Comparison of ENCODE assay signal across 22 mouse cellular contexts in the genomic region with DNA sequence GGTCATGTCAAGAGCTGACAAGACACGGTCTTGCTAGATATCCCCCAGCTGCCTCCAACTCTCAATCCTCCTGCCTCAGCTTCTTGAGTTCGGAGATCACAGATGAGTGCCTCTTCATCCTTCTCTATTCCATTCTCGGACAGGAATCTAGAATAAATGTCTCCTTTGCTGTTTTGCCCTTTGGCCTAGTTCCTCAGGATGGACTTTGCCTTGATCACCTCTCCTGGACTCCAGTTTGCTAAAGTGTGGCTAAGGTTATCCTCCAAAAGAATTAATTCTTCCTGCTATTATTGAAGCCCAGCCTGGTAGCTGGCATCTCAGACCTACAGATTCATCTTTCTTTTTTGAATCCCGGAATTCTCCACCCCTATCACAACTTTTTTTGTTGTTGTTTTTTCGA. TPM values are rescaled to one million over a fixed set of nuclear protein-coding genes. Genes with fewer than 3 reads are reported as not detected.
DNase-seq lines count a peak whose midpoint lies in the region; ATAC-seq and TF ChIP-seq lines count a peak whose summit lies in the region.
"Had no signal": no experiment of that assay in that cellular context is flagged by ENCODE, and none has a peak within 500 bp of the region (broad histone marks: within the 10 kb centered on the region; RNA-seq: fewer than 3 reads in every experiment).

No protein-coding gene starts in this region.

- no peaks in the 10 kb centered on the region for H3K9me3 ChIP-seq in kidney, embryonic 14.5 days (ENCODE audit: control insufficient read depth, low read length)
- H3K9me3 ChIP-seq in intestine, postnatal 0 days (ENCODE audit: control insufficient read depth), result no peaks in the 10 kb centered on the region
- H3K9me3 ChIP-seq: embryonic facial prominence, embryonic 12.5 days; embryonic facial prominence, embryonic 15.5 days; hindbrain, embryonic 12.5 days had no signal

- 71% methylated on average over 5 of the region's 5 CpGs for WGBS in kidney, adult 2 months
- whole genome bisulfite sequencing in kidney, embryonic 14.5 days, result 89% methylated on average over 5 of the region's 5 CpGs
- WGBS in intestine, postnatal 0 days, result 77% methylated on average over 5 of the region's 5 CpGs

- H3K4me3 ChIP-seq in kidney, adult 2 months (ENCODE audit: insufficient read depth, low read depth, low read length), result no peak overlapping the region
- H3K4me3 ChIP-seq in kidney, embryonic 14.5 days (ENCODE audit: low read length), result no peak overlapping the region
- no peak overlapping the region for H3K4me3 ChIP-seq in intestine, postnatal 0 days (ENCODE audit: low read depth, low read length)
- H3K4me3 ChIP-seq: embryonic facial prominence, embryonic 12.5 days; embryonic facial prominence, embryonic 15.5 days; gastrocnemius, adult 2 months; hindbrain, embryonic 12.5 days had no signal

- DNase-seq in kidney, adult 2 months, result peak; percentile 86
- peak; percentile 39 to 57 for DNase-seq in kidney, postnatal 25 days
- no peak for DNase-seq in kidney, postnatal 14 days
- DNase-seq in kidney, postnatal 36 days, result peak; percentile 63 to 73
- DNase-seq: adrenal gland, adult 2 months; adrenal gland, postnatal 14 days; cerebellum, adult 11 months; cerebellum, adult 2 months; cerebellum, adult 9-11 months; cerebellum, postnatal 25 days; forebrain, postnatal 0 days; gastrocnemius, adult 2 months; gastrocnemius, postnatal 14 days; heart, adult 11 months had no signal

- H3K36me3 ChIP-seq in kidney, adult 2 months (ENCODE audit: control insufficient read depth, insufficient read depth, low read length), result no peaks in the 10 kb centered on the region
- no peaks in the 10 kb centered on the region for H3K36me3 ChIP-seq in kidney, embryonic 14.5 days (ENCODE audit: control insufficient read depth, insufficient read depth, low read length)
- H3K36me3 ChIP-seq in intestine, postnatal 0 days (ENCODE audit: control insufficient read depth, insufficient read depth), result no peaks in the 10 kb centered on the region
- H3K36me3 ChIP-seq: embryonic facial prominence, embryonic 12.5 days; embryonic facial prominence, embryonic 15.5 days; hindbrain, embryonic 12.5 days had no signal

- ATAC-seq in kidney, embryonic 14.5 days (ENCODE audit: low FRiP score, low TSS enrichment), result no peak
- ATAC-seq in intestine, postnatal 0 days, result no peak
- ATAC-seq: CD4-positive, CD25-positive, alpha-beta regulatory T cell, adult 4 months; forebrain, embryonic 14.5 days; forebrain, postnatal 0 days had no signal

- TF ChIP-seq POLR2A in kidney, adult 2 months (IDR thresholded peaks at IDR 0.05; ENCODE audit: low read depth, low read length), result no peak

- peak overlapping the region; percentile 67 for H3K27ac ChIP-seq in kidney, adult 2 months (ENCODE audit: insufficient read depth, low read depth, low read length)
- no peak overlapping the region for H3K27ac ChIP-seq in kidney, embryonic 14.5 days (ENCODE audit: low read depth, low read length)
- no peak overlapping the region for H3K27ac ChIP-seq in intestine, postnatal 0 days (ENCODE audit: low read depth, low read length)
- H3K27ac ChIP-seq: embryonic facial prominence, embryonic 12.5 days; embryonic facial prominence, embryonic 15.5 days; gastrocnemius, adult 2 months; hindbrain, embryonic 12.5 days had no signal

- peaks cover 9% of the 10 kb centered on the region for H3K4me1 ChIP-seq in kidney, adult 2 months (ENCODE audit: control insufficient read depth, insufficient read depth, low read length)
- H3K4me1 ChIP-seq in kidney, embryonic 14.5 days (ENCODE audit: control insufficient read depth, insufficient read depth, low read length), result no peaks in the 10 kb centered on the region; the same call in 1 of the 2 replicates
- no peaks in the 10 kb centered on the region for H3K4me1 ChIP-seq in intestine, postnatal 0 days (replicated peaks; ENCODE audit: control insufficient read depth, insufficient read depth, low read length)

- H3K27me3 ChIP-seq in kidney, adult 2 months (replicated peaks; ENCODE audit: control insufficient read depth, insufficient read depth, low read length), result no peaks in the 10 kb centered on the region
- no peaks in the 10 kb centered on the region for H3K27me3 ChIP-seq in kidney, embryonic 14.5 days (ENCODE audit: control insufficient read depth, insufficient read depth, low read length)
- no peaks in the 10 kb centered on the region for H3K27me3 ChIP-seq in intestine, postnatal 0 days (replicated peaks; ENCODE audit: control insufficient read depth, insufficient read depth, low read length)
- H3K27me3 ChIP-seq: embryonic facial prominence, embryonic 12.5 days; embryonic facial prominence, embryonic 15.5 days; hindbrain, embryonic 12.5 days had no signal

- no peak for TF ChIP-seq CTCF in kidney, adult 2 months (conservative IDR thresholded peaks at IDR 0.05; ENCODE audit: insufficient read depth, insufficient read length, low read depth, low read length)
- no peak for TF ChIP-seq CTCF in intestine, postnatal 0 days (IDR thresholded peaks at IDR 0.05; ENCODE audit: low read depth)

- H3K9ac ChIP-seq in kidney, embryonic 14.5 days (ENCODE audit: low read depth, low read length), result no peak overlapping the region
- H3K9ac ChIP-seq in intestine, postnatal 0 days (ENCODE audit: low read depth, low read length), result no peak overlapping the region
- H3K9ac ChIP-seq: embryonic facial prominence, embryonic 12.5 days; embryonic facial prominence, embryonic 15.5 days; forebrain, postnatal 0 days; hindbrain, embryonic 12.5 days had no signal

- no peak overlapping the region for H3K4me2 ChIP-seq in kidney, embryonic 14.5 days (replicated peaks; ENCODE audit: low read depth, low read length)
- H3K4me2 ChIP-seq in intestine, postnatal 0 days (replicated peaks; ENCODE audit: low read depth), result no peak overlapping the region
- H3K4me2 ChIP-seq: embryonic facial prominence, embryonic 12.5 days; embryonic facial prominence, embryonic 15.5 days; heart, embryonic 11.5 days; hindbrain, embryonic 12.5 days had no signal

RNA-seq across cellular contexts. Expression of gene Wee1, which starts 16.8 kb away (rescaled TPM):
- 4.0 and 4.4 TPM in 2 replicates for polyA plus RNA-seq in kidney, adult 2 months (2012; rRNA removed)
- 29.4 and 35.7 TPM in 2 replicates for polyA plus RNA-seq in kidney, embryonic 14.5 days (2014; fragmentation: Nextera tagmentation; extraction: Ambion mirVana)
- polyA plus RNA-seq in intestine, postnatal 0 days (2015; fragmentation: Nextera tagmentation; extraction: Ambion mirVana), result 9.9 TPM in 2 replicates

RNA-seq across cellular contexts. Expression of gene Zfp143, which starts 44.0 kb away (rescaled TPM):
- polyA plus RNA-seq in kidney, adult 2 months (2012; rRNA removed), result 7.5 and 9.4 TPM in 2 replicates
- 16.3 and 22.1 TPM in 2 replicates for polyA plus RNA-seq in kidney, embryonic 14.5 days (2014; fragmentation: Nextera tagmentation; extraction: Ambion mirVana)
- 6.6 and 7.0 TPM in 2 replicates for polyA plus RNA-seq in intestine, postnatal 0 days (2015; fragmentation: Nextera tagmentation; extraction: Ambion mirVana)
